Mouse (Mus musculus): ENCODE measurements at regions not wholly inside any gene's neighbourhood (a gene's known extent, or its start where the extent isn't known, plus 50 kb on each side); places are given as distances from the start of the nearest gene placed in this dataset.

GRCm38 (mm10) chr1:35580474-35580873 lies 487.7 kb upstream of the Hs6st1 start:
- Histone ChIP-seq H3K36me3 (ENCODE audit: control insufficient read depth, insufficient read depth) (no peaks in the 10 kb centered on the region), H3K27me3 (replicated peaks; ENCODE audit: control insufficient read depth, insufficient read depth, low read length) (no peaks in the 10 kb centered on the region), H3K4me1 (replicated peaks; ENCODE audit: control insufficient read depth, insufficient read depth, low read length) (no peaks in the 10 kb centered on the region), H3K4me2 (replicated peaks; ENCODE audit: low read depth) (no peak overlapping the region), H3K9ac (ENCODE audit: low read depth, low read length) (no peak overlapping the region), H3K4me3 (ENCODE audit: low read depth, low read length) (no peak overlapping the region), H3K27ac (ENCODE audit: low read depth, low read length) (no peak overlapping the region), H3K9me3 (ENCODE audit: control insufficient read depth) (no peaks in the 10 kb centered on the region)
- no peak for ATAC-seq
- TF ChIP-seq CTCF (IDR thresholded peaks at IDR 0.05; ENCODE audit: low read depth): no peak
- WGBS: 41% methylated on average over 3 of the region's 3 CpGs

- no peaks in the 10 kb centered on the region for H3K36me3 ChIP-seq (ENCODE audit: control insufficient read depth, insufficient read depth)
- WGBS: 80% methylated on average over 2 of the region's 2 CpGs
- TF ChIP-seq CTCF (IDR thresholded peaks at IDR 0.05; ENCODE audit: low read depth): no peak
- ATAC-seq: no peak
- H3K9ac ChIP-seq (ENCODE audit: low read depth, low read length): no peak overlapping the region
- H3K9me3 ChIP-seq (ENCODE audit: control insufficient read depth): no peaks in the 10 kb centered on the region
- H3K27me3 ChIP-seq (replicated peaks; ENCODE audit: control insufficient read depth, insufficient read depth, low read length): no peaks in the 10 kb centered on the region
- no peaks in the 10 kb centered on the region for H3K4me1 ChIP-seq (replicated peaks; ENCODE audit: control insufficient read depth, insufficient read depth, low read length)
- H3K27ac ChIP-seq (ENCODE audit: low read depth, low read length): no peak overlapping the region
- H3K4me2 ChIP-seq (replicated peaks; ENCODE audit: low read depth): no peak overlapping the region
- no peak overlapping the region for H3K4me3 ChIP-seq (ENCODE audit: low read depth, low read length)
Measured at GRCm38 (mm10) chr1:35587900-35588299, 480.3 kb upstream of the Hs6st1 start.

- no peaks in the 10 kb centered on the region for H3K4me1 ChIP-seq (replicated peaks; ENCODE audit: control insufficient read depth, insufficient read depth, low read length)
- no peak overlapping the region for H3K27ac ChIP-seq (ENCODE audit: low read depth, low read length)
- H3K9ac ChIP-seq (ENCODE audit: low read depth, low read length): no peak overlapping the region
- ATAC-seq: no peak
- H3K4me3 ChIP-seq (ENCODE audit: low read depth, low read length): no peak overlapping the region
- TF ChIP-seq CTCF (IDR thresholded peaks at IDR 0.05; ENCODE audit: low read depth): no peak
- no peaks in the 10 kb centered on the region for H3K36me3 ChIP-seq (ENCODE audit: control insufficient read depth, insufficient read depth)
- no peaks in the 10 kb centered on the region for H3K27me3 ChIP-seq (replicated peaks; ENCODE audit: control insufficient read depth, insufficient read depth, low read length)
- H3K9me3 ChIP-seq (ENCODE audit: control insufficient read depth): no peaks in the 10 kb centered on the region
- 72% methylated on average over 3 of the region's 3 CpGs for WGBS
- H3K4me2 ChIP-seq (replicated peaks; ENCODE audit: low read depth): no peak overlapping the region
Measured at GRCm38 (mm10) chr1:35588939-35589338, 479.3 kb upstream of the Hs6st1 start.

DNA sequence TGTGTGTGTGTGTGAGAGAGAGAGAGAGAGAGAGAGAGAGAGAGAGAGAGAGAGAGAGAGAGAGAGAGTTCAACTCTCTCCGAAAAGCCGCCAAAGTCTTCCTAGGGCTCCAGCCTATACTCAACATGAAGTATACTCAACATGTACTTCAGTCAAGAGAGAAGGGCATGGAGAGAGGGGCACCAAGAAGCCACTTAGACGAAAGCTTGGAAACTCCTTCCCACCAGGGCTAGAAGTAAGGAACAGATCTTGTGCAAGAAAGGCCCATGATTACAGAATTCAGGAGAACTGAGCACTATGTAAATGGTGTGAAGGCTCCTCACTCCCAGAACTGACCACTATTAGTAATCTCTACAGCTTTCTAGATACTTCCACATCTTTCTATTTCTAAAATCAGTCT lies 467.4 kb upstream of the Hs6st1 start:
- WGBS: 87% methylated on average over 3 of the region's 3 CpGs
- Histone ChIP-seq H3K27ac (ENCODE audit: low read depth, low read length) (no peak overlapping the region), H3K9ac (ENCODE audit: low read depth, low read length) (no peak overlapping the region), H3K9me3 (ENCODE audit: control insufficient read depth) (no peaks in the 10 kb centered on the region), H3K36me3 (ENCODE audit: control insufficient read depth, insufficient read depth) (no peaks in the 10 kb centered on the region), H3K4me1 (replicated peaks; ENCODE audit: control insufficient read depth, insufficient read depth, low read length) (no peaks in the 10 kb centered on the region), H3K4me3 (ENCODE audit: low read depth, low read length) (no peak overlapping the region), H3K27me3 (replicated peaks; ENCODE audit: control insufficient read depth, insufficient read depth, low read length) (no peaks in the 10 kb centered on the region), H3K4me2 (replicated peaks; ENCODE audit: low read depth) (no peak overlapping the region)
- ATAC-seq: no peak
- TF ChIP-seq CTCF (IDR thresholded peaks at IDR 0.05; ENCODE audit: low read depth): no peak

DNA sequence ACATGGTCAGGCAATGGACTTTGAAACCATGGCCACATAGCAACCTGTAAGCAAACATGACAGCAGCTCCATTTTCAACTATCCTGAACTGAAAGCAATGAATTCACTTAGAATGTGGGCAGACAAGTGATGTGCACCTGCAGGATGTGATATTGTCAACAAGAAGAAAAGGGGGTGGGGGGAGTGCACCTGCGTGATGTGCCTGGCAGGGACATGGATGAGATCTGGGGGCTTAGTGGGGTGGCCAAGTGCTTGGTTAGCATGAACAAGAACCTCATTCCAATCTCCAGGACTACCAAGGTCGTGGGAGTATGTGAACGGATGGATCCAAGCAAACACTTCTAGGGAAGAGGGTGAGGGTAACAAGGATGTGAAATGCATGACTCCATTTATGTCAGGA lies 453.1 kb upstream of the Hs6st1 start:
- no peak for TF ChIP-seq CTCF (IDR thresholded peaks at IDR 0.05; ENCODE audit: low read depth)
- Histone ChIP-seq H3K4me3 (ENCODE audit: low read depth, low read length) (no peak overlapping the region), H3K27ac (ENCODE audit: low read depth, low read length) (no peak overlapping the region), H3K9me3 (ENCODE audit: control insufficient read depth) (no peaks in the 10 kb centered on the region), H3K9ac (ENCODE audit: low read depth, low read length) (no peak overlapping the region), H3K36me3 (ENCODE audit: control insufficient read depth, insufficient read depth) (no peaks in the 10 kb centered on the region), H3K27me3 (replicated peaks; ENCODE audit: control insufficient read depth, insufficient read depth, low read length) (no peaks in the 10 kb centered on the region), H3K4me2 (replicated peaks; ENCODE audit: low read depth) (no peak overlapping the region), H3K4me1 (replicated peaks; ENCODE audit: control insufficient read depth, insufficient read depth, low read length) (no peaks in the 10 kb centered on the region)
- ATAC-seq: no peak
- WGBS: 73% methylated on average over 3 of the region's 3 CpGs

GRCm38 (mm10) chr1:35619476-35619875 lies 448.7 kb upstream of the Hs6st1 start:
- Histone ChIP-seq H3K27me3 (replicated peaks; ENCODE audit: control insufficient read depth, insufficient read depth, low read length) (no peaks in the 10 kb centered on the region), H3K4me1 (replicated peaks; ENCODE audit: control insufficient read depth, insufficient read depth, low read length) (no peaks in the 10 kb centered on the region), H3K9me3 (ENCODE audit: control insufficient read depth) (no peaks in the 10 kb centered on the region), H3K4me3 (ENCODE audit: low read depth, low read length) (no peak overlapping the region), H3K4me2 (replicated peaks; ENCODE audit: low read depth) (no peak overlapping the region), H3K36me3 (ENCODE audit: control insufficient read depth, insufficient read depth) (no peaks in the 10 kb centered on the region), H3K9ac (ENCODE audit: low read depth, low read length) (no peak overlapping the region), H3K27ac (ENCODE audit: low read depth, low read length) (no peak overlapping the region)
- 88% methylated on average over 4 of the region's 4 CpGs for WGBS
- no peak for ATAC-seq
- TF ChIP-seq CTCF (IDR thresholded peaks at IDR 0.05; ENCODE audit: low read depth): no peak

DNA sequence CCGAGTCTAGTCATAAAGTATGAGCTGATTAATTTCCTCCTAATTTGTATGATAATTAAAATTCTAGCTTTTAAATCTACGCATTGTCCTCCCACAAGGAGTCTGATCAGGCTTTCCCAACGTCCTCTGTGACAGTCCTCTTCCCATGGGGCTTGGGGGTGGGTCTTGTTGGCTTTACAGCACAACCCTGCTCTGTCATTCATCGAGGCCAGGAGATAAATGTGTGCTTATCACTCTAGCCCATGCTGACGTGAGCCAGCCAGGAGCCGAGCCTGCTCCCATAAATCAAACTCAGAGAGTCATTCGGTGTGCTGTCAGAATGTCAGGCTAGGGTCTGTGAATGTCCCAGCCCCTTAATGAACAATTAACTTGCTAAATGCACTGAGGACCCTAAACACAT lies 425.6 kb upstream of the Hs6st1 start:
- ATAC-seq: no peak
- TF ChIP-seq CTCF (IDR thresholded peaks at IDR 0.05; ENCODE audit: low read depth): no peak
- H3K27ac ChIP-seq (ENCODE audit: low read depth, low read length): no peak overlapping the region
- WGBS: 20% methylated on average over 7 of the region's 7 CpGs
- no peak overlapping the region for H3K4me3 ChIP-seq (ENCODE audit: low read depth, low read length)
- no peak overlapping the region for H3K4me2 ChIP-seq (replicated peaks; ENCODE audit: low read depth)
- no peak overlapping the region for H3K9ac ChIP-seq (ENCODE audit: low read depth, low read length)
- H3K9me3 ChIP-seq (ENCODE audit: control insufficient read depth): no peaks in the 10 kb centered on the region
- no peaks in the 10 kb centered on the region for H3K27me3 ChIP-seq (replicated peaks; ENCODE audit: control insufficient read depth, insufficient read depth, low read length)
- H3K4me1 ChIP-seq (replicated peaks; ENCODE audit: control insufficient read depth, insufficient read depth, low read length): no peaks in the 10 kb centered on the region
- no peaks in the 10 kb centered on the region for H3K36me3 ChIP-seq (ENCODE audit: control insufficient read depth, insufficient read depth)

All from intestine, postnatal 0 days (tissue).